Mouse (Mus musculus) cerebellum, adult 2 months (tissue): ENCODE data around the gene Syngr1.

Source experiments
- CTCF ChIP-seq: fragments of 200-500 bp; IDR thresholded peaks from 2 replicates; pipeline ENCODE4 v1.5.1; 2011; ENCODE audit warnings: low read depth, mild to moderate bottlenecking, control low read depth, low read length, moderate library complexity, borderline replicate concordance; ENCODE audit not compliant: insufficient read depth
- POLR2A ChIP-seq: fragments of 200-500 bp; IDR thresholded peaks from 2 replicates; pipeline ENCODE4 v1.6.1; 2011; ENCODE audit warnings: low read length, control low read depth, borderline replicate concordance; ENCODE audit not compliant: insufficient read depth

DNA sequence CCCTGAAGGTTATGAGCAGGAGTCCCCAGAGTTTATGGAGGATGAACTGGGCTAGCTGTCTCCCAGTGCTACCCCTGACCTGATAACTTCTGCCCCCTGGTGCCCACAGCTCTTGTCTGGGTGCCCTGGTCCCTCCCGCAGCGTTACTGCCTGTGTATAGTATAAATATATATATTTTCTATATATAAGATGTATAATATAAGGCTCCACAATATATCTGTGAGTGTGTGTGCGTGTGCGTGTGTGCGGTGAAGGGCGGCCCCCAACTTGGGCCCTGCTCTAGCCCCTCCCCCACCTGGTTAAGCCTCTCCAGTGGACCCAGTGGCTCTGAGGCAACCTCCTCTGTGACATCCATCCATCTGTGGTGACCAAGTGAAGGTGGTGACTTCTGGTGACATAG, 27.9 kb downstream of the Syngr1 start:
- TF ChIP-seq CTCF (no peak), POLR2A (no peak)
